Mouse (Mus musculus) spleen, adult 2 months (tissue): ENCODE results near the gene Nr2f1.

ENCODE experiments used
- CTCF ChIP-seq: fragments of 200-500 bp; IDR thresholded peaks from 2 replicates; pipeline ENCODE4 v1.5.1; 2011; ENCODE audit warnings: mild to moderate bottlenecking, inconsistent platforms; ENCODE audit not compliant: insufficient read depth, insufficient read length, insufficient replicate concordance; ENCODE audit errors: extremely low read depth
- POLR2A ChIP-seq: fragments of 200-500 bp; IDR thresholded peaks from 2 replicates; pipeline ENCODE4 v1.6.1; 2011; ENCODE audit warnings: low read depth, low read length, inconsistent platforms

- TF ChIP-seq POLR2A (no peak), CTCF (no peak)
Observed at GRCm38 (mm10) chr13:78206891-78207430, 7.4 kb upstream of the Nr2f1 start.
